Mouse (Mus musculus): ENCODE data around the gene Pdcd4.
"Not testable (repeated sequence)": the region's sequence is repeated elsewhere in the genome, so short reads cannot be mapped to it uniquely, and the experiment has no call there.

Gene Pdcd4

GRCm38 (mm10) chr19:53899941-53900610, 8.0 kb downstream of the Pdcd4 start:
- Histone ChIP-seq H3K27me3 (ENCODE audit: insufficient read depth, low read length) (peaks cover 24% of the 10 kb centered on the region), H3K4me1 (replicated peaks; ENCODE audit: low read depth, low read length) (peaks cover 12% of the 10 kb centered on the region), H3K36me3 (ENCODE audit: insufficient read depth, low read length) (no peaks in the 10 kb centered on the region), H3K9me3 (ENCODE audit: low read length) (no peaks in the 10 kb centered on the region), H3K4me3 (replicated peaks; ENCODE audit: low read length) (no peak overlapping the region)
- TF ChIP-seq CTCF (conservative IDR thresholded peaks at IDR 0.05; ENCODE audit: low read length) (no peak), NANOG (IDR thresholded peaks at IDR 0.05; ENCODE audit: borderline replicate concordance, low read length) (no peak), POU5F1 (IDR thresholded peaks at IDR 0.05; ENCODE audit: borderline replicate concordance, low read length) (no peak)

GRCm38 (mm10) chr19:53901931-53902738, 10.1 kb downstream of the Pdcd4 start:
- no peak for TF ChIP-seq CTCF (conservative IDR thresholded peaks at IDR 0.05; ENCODE audit: low read length)
- TF ChIP-seq NANOG (IDR thresholded peaks at IDR 0.05; ENCODE audit: borderline replicate concordance, low read length): no peak
- TF ChIP-seq POU5F1 (IDR thresholded peaks at IDR 0.05; ENCODE audit: borderline replicate concordance, low read length): no peak
- no peaks in the 10 kb centered on the region for H3K36me3 ChIP-seq (ENCODE audit: insufficient read depth, low read length)
- H3K27me3 ChIP-seq (ENCODE audit: insufficient read depth, low read length): peaks cover 24% of the 10 kb centered on the region
- no peaks in the 10 kb centered on the region for H3K9me3 ChIP-seq (ENCODE audit: low read length)
- H3K4me1 ChIP-seq (replicated peaks; ENCODE audit: low read depth, low read length): peaks cover 12% of the 10 kb centered on the region
- 0 out of 2 replicates have a peak overlapping the region, but pooled peaks have one; percentile 90 for H3K4me3 ChIP-seq (replicated peaks; ENCODE audit: low read length)

- peaks cover 12% of the 10 kb centered on the region for H3K4me1 ChIP-seq (replicated peaks; ENCODE audit: low read depth, low read length)
- peak overlapping the region; percentile 90 for H3K4me3 ChIP-seq (replicated peaks; ENCODE audit: low read length)
- H3K9me3 ChIP-seq (ENCODE audit: low read length): no peaks in the 10 kb centered on the region
- no peaks in the 10 kb centered on the region for H3K36me3 ChIP-seq (ENCODE audit: insufficient read depth, low read length)
- TF ChIP-seq CTCF (conservative IDR thresholded peaks at IDR 0.05; ENCODE audit: low read length) (no peak), POU5F1 (IDR thresholded peaks at IDR 0.05; ENCODE audit: borderline replicate concordance, low read length) (no peak), NANOG (IDR thresholded peaks at IDR 0.05; ENCODE audit: borderline replicate concordance, low read length) (no peak)
- H3K27me3 ChIP-seq (ENCODE audit: insufficient read depth, low read length): peaks cover 24% of the 10 kb centered on the region
Measured at GRCm38 (mm10) chr19:53902739-53903487, 10.9 kb downstream of the Pdcd4 start.

GRCm38 (mm10) chr19:53903507-53904321, 11.7 kb downstream of the Pdcd4 start:
- Histone ChIP-seq H3K4me1 (replicated peaks; ENCODE audit: low read depth, low read length) (peaks cover 12% of the 10 kb centered on the region), H3K4me3 (replicated peaks; ENCODE audit: low read length) (peak overlapping the region; percentile 90), H3K27me3 (ENCODE audit: insufficient read depth, low read length) (peaks cover 24% of the 10 kb centered on the region), H3K9me3 (ENCODE audit: low read length) (no peaks in the 10 kb centered on the region), H3K36me3 (ENCODE audit: insufficient read depth, low read length) (no peaks in the 10 kb centered on the region)
- no peak for TF ChIP-seq NANOG (IDR thresholded peaks at IDR 0.05; ENCODE audit: borderline replicate concordance, low read length)

- H3K9me3 ChIP-seq (ENCODE audit: low read length): no peaks in the 10 kb centered on the region
- peaks cover 12% of the 10 kb centered on the region for H3K4me1 ChIP-seq (replicated peaks; ENCODE audit: low read depth, low read length)
- no peak for TF ChIP-seq NANOG (IDR thresholded peaks at IDR 0.05; ENCODE audit: borderline replicate concordance, low read length)
- TF ChIP-seq POU5F1 (IDR thresholded peaks at IDR 0.05; ENCODE audit: borderline replicate concordance, low read length): no peak
- TF ChIP-seq CTCF (conservative IDR thresholded peaks at IDR 0.05; ENCODE audit: low read length): no peak
- no peak overlapping the region for H3K4me3 ChIP-seq (replicated peaks; ENCODE audit: low read length)
- peaks cover 13% of the 10 kb centered on the region for H3K27me3 ChIP-seq (ENCODE audit: insufficient read depth, low read length)
- H3K36me3 ChIP-seq (ENCODE audit: insufficient read depth, low read length): no peaks in the 10 kb centered on the region
Measured at GRCm38 (mm10) chr19:53904833-53905480, 12.9 kb downstream of the Pdcd4 start.

GRCm38 (mm10) chr19:53906033-53906702, 14.1 kb downstream of the Pdcd4 start:
- no peaks in the 10 kb centered on the region for H3K9me3 ChIP-seq (ENCODE audit: low read length)
- TF ChIP-seq CTCF (conservative IDR thresholded peaks at IDR 0.05; ENCODE audit: low read length): no peak
- no peak for TF ChIP-seq NANOG (IDR thresholded peaks at IDR 0.05; ENCODE audit: borderline replicate concordance, low read length)
- TF ChIP-seq POU5F1 (IDR thresholded peaks at IDR 0.05; ENCODE audit: borderline replicate concordance, low read length): no peak
- no peak overlapping the region for H3K4me3 ChIP-seq (replicated peaks; ENCODE audit: low read length)
- peaks cover 12% of the 10 kb centered on the region for H3K4me1 ChIP-seq (replicated peaks; ENCODE audit: low read depth, low read length)
- H3K36me3 ChIP-seq (ENCODE audit: insufficient read depth, low read length): no peaks in the 10 kb centered on the region
- H3K27me3 ChIP-seq (ENCODE audit: insufficient read depth, low read length): peaks cover 2% of the 10 kb centered on the region; the same call in 1 of the 2 replicates

- not testable (repeated sequence) for H3K27me3 ChIP-seq (ENCODE audit: insufficient read depth, low read length); H3K4me3 ChIP-seq (replicated peaks; ENCODE audit: low read length)
Measured at GRCm38 (mm10) chr19:53906703-53907070, 14.7 kb downstream of the Pdcd4 start.

More at GRCm38 (mm10) chr19:53906703-53907070, 14.7 kb downstream of the Pdcd4 start:
- H3K4me1 ChIP-seq (replicated peaks; ENCODE audit: low read depth, low read length): peaks cover 12% of the 10 kb centered on the region
- not testable (repeated sequence) for H3K9me3 ChIP-seq (ENCODE audit: low read length); H3K36me3 ChIP-seq (ENCODE audit: insufficient read depth, low read length)

All from E14TG2a.4 (cell line).